ENCODE assay signal across 34 mouse cellular contexts in the genomic region with DNA sequence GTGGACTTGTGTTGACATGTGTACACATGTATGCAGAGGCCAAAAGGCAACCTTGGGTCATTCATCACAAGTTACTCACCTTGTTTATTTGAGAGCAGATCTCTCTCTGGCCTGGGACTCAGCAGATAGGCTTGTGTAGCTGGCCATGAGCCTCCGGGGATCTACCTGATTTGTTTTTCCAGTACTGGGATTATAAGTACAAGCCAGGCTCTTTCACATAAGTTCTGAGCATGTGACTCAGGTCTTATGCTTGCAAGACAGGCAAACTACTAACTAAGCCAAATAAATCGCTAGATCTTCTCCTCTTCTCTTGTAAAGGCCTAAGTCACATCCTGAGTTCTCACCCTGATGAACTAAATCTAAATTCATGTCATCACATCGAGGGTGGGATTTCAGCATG.
"Had no signal": no experiment of that assay in that cellular context is flagged by ENCODE, and none has a peak within 500 bp of the region (broad histone marks: within the 10 kb centered on the region; RNA-seq: fewer than 3 reads in every experiment).

No protein-coding gene starts in this region.

- H3K4me3 ChIP-seq: heart, embryonic 12.5 days; heart, embryonic 13.5 days; heart, embryonic 15.5 days; hindbrain, embryonic 10.5 days; hindbrain, embryonic 12.5 days; hindbrain, embryonic 13.5 days; hindbrain, embryonic 15.5 days; intestine, embryonic 15.5 days; kidney, embryonic 15.5 days; layer of hippocampus, adult 2 months had no signal

- H3K9ac ChIP-seq: heart, embryonic 12.5 days; heart, embryonic 13.5 days; heart, embryonic 15.5 days; hindbrain, embryonic 12.5 days; hindbrain, embryonic 13.5 days; hindbrain, embryonic 14.5 days; hindbrain, embryonic 15.5 days; intestine, embryonic 15.5 days; kidney, embryonic 15.5 days had no signal

- H3K4me2 ChIP-seq: heart, embryonic 11.5 days; heart, embryonic 12.5 days; heart, embryonic 13.5 days; heart, embryonic 15.5 days; hindbrain, embryonic 12.5 days; hindbrain, embryonic 13.5 days; hindbrain, embryonic 14.5 days; hindbrain, embryonic 15.5 days; intestine, embryonic 15.5 days; kidney, embryonic 15.5 days had no signal

- H3K27me3 ChIP-seq: heart, embryonic 12.5 days; heart, embryonic 13.5 days; heart, embryonic 15.5 days; hindbrain, embryonic 12.5 days; hindbrain, embryonic 13.5 days; hindbrain, embryonic 15.5 days; intestine, embryonic 15.5 days; kidney, embryonic 15.5 days had no signal

- ATAC-seq: hindbrain, embryonic 16.5 days; hindbrain, postnatal 0 days; inflammation-experienced regulatory T-cells, adult 6 months; intestine, embryonic 15.5 days; intestine, embryonic 16.5 days; intestine, postnatal 0 days had no signal

- H3K36me3 ChIP-seq: heart, embryonic 12.5 days; heart, embryonic 13.5 days; heart, embryonic 15.5 days; hindbrain, embryonic 10.5 days; hindbrain, embryonic 12.5 days; hindbrain, embryonic 13.5 days; hindbrain, embryonic 15.5 days; intestine, embryonic 15.5 days; kidney, embryonic 15.5 days had no signal

- DNase-seq: heart, postnatal 10 days; heart, postnatal 14 days; heart, postnatal 36 days; heart, postnatal 4 days; kidney, adult 11 months; kidney, adult 18-20 months; kidney, adult 2 months; kidney, adult 8-10 months; kidney, adult 9 months; kidney, postnatal 10 days; kidney, postnatal 14 days; kidney, postnatal 25 days; kidney, postnatal 36 days; kidney, postnatal 4 days; layer of hippocampus, adult 9-11 months; layer of hippocampus, postnatal 36 days had no signal

- H3K27ac ChIP-seq: heart, embryonic 13.5 days; heart, embryonic 15.5 days; hindbrain, embryonic 10.5 days; hindbrain, embryonic 12.5 days; hindbrain, embryonic 13.5 days; hindbrain, embryonic 14.5 days; hindbrain, embryonic 15.5 days; hindbrain, postnatal 0 days; intestine, embryonic 15.5 days; kidney, embryonic 15.5 days; kidney, postnatal 0 days; layer of hippocampus, adult 2 months had no signal

- H3K9me3 ChIP-seq: heart, embryonic 13.5 days; heart, embryonic 15.5 days; hindbrain, embryonic 10.5 days; hindbrain, embryonic 12.5 days; hindbrain, embryonic 13.5 days; hindbrain, embryonic 15.5 days; intestine, embryonic 15.5 days; kidney, embryonic 15.5 days had no signal

- H3K4me1 ChIP-seq: heart, embryonic 12.5 days; heart, embryonic 13.5 days; heart, embryonic 15.5 days; hindbrain, embryonic 10.5 days; hindbrain, embryonic 12.5 days; hindbrain, embryonic 15.5 days; intestine, embryonic 15.5 days; kidney, embryonic 15.5 days had no signal
